Mouse (Mus musculus): ENCODE data around the gene Ptgs2.

Gene Ptgs2

DNA sequence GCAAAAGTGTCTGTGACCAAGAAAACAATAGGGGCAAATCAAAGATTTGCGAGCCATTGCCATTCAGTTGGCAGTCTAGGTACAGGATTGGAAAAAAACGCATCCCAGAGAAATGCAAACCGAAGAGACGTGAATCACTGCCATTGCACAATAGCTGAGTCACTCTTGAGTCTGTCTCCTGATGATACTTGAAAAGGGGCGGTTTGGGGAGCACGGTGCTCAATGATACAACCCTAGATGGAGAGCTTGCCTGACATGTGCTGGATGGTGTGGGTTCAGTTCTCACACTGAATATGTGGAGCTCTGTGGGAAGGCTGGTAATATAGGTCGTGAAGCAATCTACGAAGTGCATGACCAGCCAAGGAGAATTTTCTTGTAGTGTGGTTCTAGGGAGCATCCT is 45.2 kb downstream of the Ptgs2 start:
- in situ Hi-C loops (cut with MboI; ENCODE audit: low sequenced_read_pairs): no loop called here

DNA sequence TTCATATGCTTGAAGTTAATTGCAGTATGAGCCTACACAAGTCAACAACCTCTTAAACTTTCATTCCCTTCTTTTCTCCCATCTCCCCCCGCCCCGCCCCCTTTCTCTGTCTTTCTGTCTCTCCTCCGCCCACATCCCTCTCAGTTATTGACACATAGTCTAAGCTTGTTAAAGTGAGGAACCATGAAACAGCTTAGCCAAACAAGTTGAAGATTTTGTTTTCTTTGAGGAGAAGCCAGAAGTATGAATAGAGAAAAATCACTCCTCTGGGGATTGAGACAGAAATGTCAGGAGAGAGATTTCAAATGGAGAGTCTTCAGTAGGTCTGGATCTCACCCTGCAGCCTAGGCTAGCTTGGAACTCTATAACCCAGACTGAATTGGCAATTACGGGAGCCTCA is 47.4 kb downstream of the Ptgs2 start:
- in situ Hi-C loops (cut with MboI; ENCODE audit: low sequenced_read_pairs): no loop called here

DNA sequence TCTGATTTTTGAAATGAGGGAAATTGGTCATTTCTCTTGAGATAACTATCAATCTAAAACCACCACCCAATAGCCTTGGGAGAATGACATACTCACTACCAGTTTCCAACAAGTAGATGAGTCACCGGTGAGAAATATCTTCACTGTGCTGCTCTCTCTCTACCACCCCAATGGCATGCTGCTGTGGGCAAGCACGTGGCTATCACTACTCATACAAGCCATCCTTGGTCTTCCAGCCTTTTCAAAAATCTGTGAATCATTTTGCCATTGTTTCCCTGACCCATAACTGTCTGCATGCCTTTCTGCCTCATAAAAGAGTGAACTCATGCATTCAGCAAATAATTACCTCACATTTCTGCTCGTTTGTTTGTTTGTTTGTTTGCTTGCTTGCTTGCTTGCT is 51.6 kb downstream of the Ptgs2 start:
- in situ Hi-C loops (cut with MboI; ENCODE audit: low sequenced_read_pairs): no loop called here

Data from CH12F3 (cell line).